Mouse (Mus musculus) B cell, adult 62 days (primary cell): ENCODE results near the gene Zc3h18. TPM values are rescaled to one million over a fixed set of nuclear protein-coding genes. Genes with fewer than 3 reads are reported as not detected.

Experiments
- total RNA-seq: library from RNA; stranded (reverse); gene quantifications from 4 replicates; pipeline ENCODE4 v1.2.4, GENCODE M21; 2023

Gene Zc3h18
- total RNA-seq, result 104 to 112 TPM (median 110 TPM) in 4 replicates

GRCm38 (mm10) chr8:122376365-122377231, at the start of gene Zc3h18:
TSS of gene Zc3h18 (plus strand) at chr8:122376609.

GRCm38 (mm10) chr8:122360696-122361416, 15.6 kb upstream of the Zc3h18 start, which contains the start of gene Trhr2:
TSS of gene Trhr2 (minus strand) at chr8:122360746.

GRCm38 (mm10) chr8:122421376-122422070, 45.1 kb downstream of the Zc3h18 start, which contains the start of gene Il17c:
TSS of gene Il17c (plus strand) at chr8:122422020.

GRCm38 (mm10) chr8:122432443-122433268, 56.2 kb downstream of the Zc3h18 start, which contains the start of gene Cyba:
TSS of gene Cyba (minus strand) at chr8:122432930.

GRCm38 (mm10) chr8:122443262-122444006, 67.0 kb downstream of the Zc3h18 start, which contains the start of gene Mvd:
TSS of gene Mvd (minus strand) at chr8:122443422.

GRCm38 (mm10) chr8:122460524-122461472, 84.4 kb downstream of the Zc3h18 start, which contains the start of gene Snai3:
TSS of gene Snai3 (minus strand) at chr8:122460733.

Other genes with a start within 250 kb of the Zc3h18 start
- gene Zfpm1, start 94.5 kb upstream of the Zc3h18 start, total RNA-seq, result 15.6 to 24.2 TPM (median 19.0 TPM) in 4 replicates
- not detected in 4 replicates for gene Trhr2, start 15.9 kb upstream of the Zc3h18 start, total RNA-seq
- 1.2 to 2.1 TPM (median 1.9 TPM) in 3 of 4 replicates, not detected in the other for gene Il17c, start 45.4 kb downstream of the Zc3h18 start, total RNA-seq
- gene Cyba, start 56.3 kb downstream of the Zc3h18 start, total RNA-seq, result 304 to 323 TPM (median 311 TPM) in 4 replicates
- gene Mvd, start 66.8 kb downstream of the Zc3h18 start, total RNA-seq, result 5.4 to 7.5 TPM (median 6.5 TPM) in 4 replicates
- 3.0 to 5.5 TPM (median 3.5 TPM) in 4 replicates for gene Snai3, start 84.1 kb downstream of the Zc3h18 start, total RNA-seq
- gene Rnf166, start 99.5 kb downstream of the Zc3h18 start, total RNA-seq, result 34.1 to 39.4 TPM (median 36.4 TPM) in 4 replicates
- gene Ctu2, start 99.5 kb downstream of the Zc3h18 start, total RNA-seq, result 60.9 to 70.8 TPM (median 67.0 TPM) in 4 replicates
- 50.5 to 59.6 TPM (median 55.8 TPM) in 4 replicates for gene Piezo1, start 174.7 kb downstream of the Zc3h18 start, total RNA-seq
- 161 to 179 TPM (median 171 TPM) in 4 replicates for gene Cdt1, start 191.4 kb downstream of the Zc3h18 start, total RNA-seq
- 69.4 to 88.1 TPM (median 84.2 TPM) in 4 replicates for gene Aprt, start 200.3 kb downstream of the Zc3h18 start, total RNA-seq
- gene Galns, start 234.9 kb downstream of the Zc3h18 start, total RNA-seq, result 25.2 to 31.3 TPM (median 29.0 TPM) in 4 replicates
- 48.6 to 53.8 TPM (median 53.0 TPM) in 4 replicates for gene Trappc2l, start 235.0 kb downstream of the Zc3h18 start, total RNA-seq
- gene Pabpn1l, start 246.1 kb downstream of the Zc3h18 start, total RNA-seq, result 0.51 to 0.89 TPM in 2 of 4 replicates, not detected in the others